Mouse (Mus musculus) heart, adult 2 months (tissue): ENCODE measurements around the gene Smg6.

Source experiments
- CTCF ChIP-seq: fragments of 200-600 bp; IDR thresholded peaks from 2 replicates; pipeline ENCODE4 v1.8.1; 2022; ENCODE audit warnings: antibody characterized with exemption, mild to moderate bottlenecking, moderate library complexity
- EP300 ChIP-seq: fragments of 200-500 bp; IDR thresholded peaks from 2 replicates; pipeline ENCODE4 v1.6.1; 2011; ENCODE audit warnings: low read depth, low read length, control low read depth; ENCODE audit not compliant: insufficient read depth
- POLR2A ChIP-seq: fragments of 200-500 bp; IDR thresholded peaks from 2 replicates; pipeline ENCODE4 v1.6.1; 2011; ENCODE audit warnings: mild to moderate bottlenecking, low read depth, low read length, control low read depth; ENCODE audit not compliant: insufficient read depth

DNA sequence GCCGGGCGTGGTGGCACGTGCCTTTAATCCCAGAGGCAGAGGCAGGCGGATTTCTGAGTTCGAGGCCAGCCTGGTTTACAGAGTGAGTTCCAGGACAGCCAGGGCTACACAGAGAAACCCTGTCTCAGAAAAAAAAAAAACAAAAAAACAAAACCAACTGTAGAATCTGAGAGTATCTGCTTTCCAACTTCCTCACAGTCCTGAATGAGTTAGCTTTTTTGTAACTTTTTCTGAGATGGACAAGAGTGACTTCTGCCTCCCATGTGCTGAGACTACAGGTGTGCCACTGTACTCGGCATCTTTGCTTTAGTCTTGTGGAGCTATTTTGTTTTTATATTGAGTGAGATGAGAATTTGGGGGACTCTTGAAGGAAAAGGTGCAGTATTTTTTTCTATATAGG, 137.0 kb downstream of the Smg6 start:
- no peak for TF ChIP-seq CTCF
- TF ChIP-seq POLR2A, result no peak
- TF ChIP-seq EP300, result no peak
